Mouse (Mus musculus): Measurements from ENCODE around the gene Scp2.
A peak's percentile ranks its signal among the peaks of the same experiment; 100 is the strongest.
"Not testable (repeated sequence)": the region's sequence is repeated elsewhere in the genome, so short reads cannot be mapped to it uniquely, and the experiment has no call there.

Scp2 gene

DNA sequence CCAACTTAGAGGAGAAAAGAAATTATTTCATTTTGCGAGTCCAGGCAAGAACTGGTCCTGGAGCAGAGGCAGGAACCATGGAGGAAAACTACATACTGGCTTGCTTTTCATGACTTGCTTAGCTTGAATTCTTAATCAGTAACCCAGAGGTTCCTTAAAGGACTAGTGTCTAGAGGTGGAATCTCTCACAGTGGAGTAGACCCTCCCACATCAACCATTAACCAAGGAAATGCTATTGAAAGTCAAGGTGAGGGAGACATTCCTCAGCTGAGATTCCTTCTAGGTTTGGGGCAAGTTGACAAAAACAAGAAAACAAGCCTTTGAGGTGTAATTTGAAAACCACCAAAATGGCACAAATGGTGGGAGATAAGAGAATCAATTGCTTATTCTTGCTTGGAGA, at the start of gene Scp2:
Gene Scp2, minus strand, starts transcription at position 119 of the 400 bp plus-strand sequence.
- DNase-seq: no peak

- DNase-seq: no peak
Observed at GRCm38 (mm10) chr4:108192821-108193323, 48.1 kb upstream of the Scp2 start.

DNA sequence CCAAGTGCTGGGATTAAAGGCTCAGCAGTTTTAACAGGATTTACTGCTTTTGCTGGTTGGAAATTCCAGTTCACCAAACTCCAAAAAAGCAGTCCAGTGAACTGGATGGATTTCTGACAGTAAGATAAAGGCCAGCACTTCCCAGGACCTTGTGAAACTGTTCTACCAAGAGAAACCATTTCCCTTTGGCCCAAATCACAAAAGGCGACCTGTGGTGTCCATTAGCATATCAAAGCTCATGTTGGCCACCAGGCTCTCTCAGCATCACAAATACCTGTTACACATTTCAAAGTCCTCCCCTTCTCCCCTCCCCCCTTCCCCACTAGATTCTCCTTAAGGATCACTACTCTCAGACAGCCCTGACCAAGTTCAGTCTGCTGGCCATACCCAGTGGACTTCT, 37.5 kb upstream of the Scp2 start:
- no peak for DNase-seq

- DNase-seq: no peak
Observed at GRCm38 (mm10) chr4:108168056-108168455, 23.3 kb upstream of the Scp2 start.

DNA sequence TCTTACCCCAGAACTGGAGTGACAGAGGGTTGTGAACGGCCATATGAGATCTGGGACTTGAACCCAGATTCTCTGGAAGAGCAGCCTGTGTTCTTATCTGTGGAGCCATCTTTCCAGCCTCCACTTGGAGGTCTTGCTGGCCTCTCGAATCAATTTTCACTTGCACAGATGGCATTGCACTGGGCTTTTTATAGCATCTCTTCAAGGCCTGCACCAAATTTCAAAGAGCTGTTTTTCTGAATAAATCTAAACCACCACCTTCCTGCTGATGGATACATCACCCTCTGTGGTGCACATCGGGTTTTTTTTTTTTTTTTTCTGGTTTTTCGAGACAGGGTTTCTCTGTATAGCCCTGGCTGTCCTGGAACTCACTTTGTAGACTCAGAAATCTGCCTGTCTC, 22.1 kb upstream of the Scp2 start:
- no peak for DNase-seq

- peak in 1 of 2 experiments; percentile 5 for DNase-seq
Observed at GRCm38 (mm10) chr4:108165152-108165895, 20.5 kb upstream of the Scp2 start, which contains the start of gene Echdc2. Gene Echdc2, plus strand, starts transcription at chr4:108165437.

- DNase-seq: no peak
Observed at GRCm38 (mm10) chr4:108163291-108163690, 18.5 kb upstream of the Scp2 start.

GRCm38 (mm10) chr4:108161936-108162335, 17.1 kb upstream of the Scp2 start:
- DNase-seq: no peak

DNA sequence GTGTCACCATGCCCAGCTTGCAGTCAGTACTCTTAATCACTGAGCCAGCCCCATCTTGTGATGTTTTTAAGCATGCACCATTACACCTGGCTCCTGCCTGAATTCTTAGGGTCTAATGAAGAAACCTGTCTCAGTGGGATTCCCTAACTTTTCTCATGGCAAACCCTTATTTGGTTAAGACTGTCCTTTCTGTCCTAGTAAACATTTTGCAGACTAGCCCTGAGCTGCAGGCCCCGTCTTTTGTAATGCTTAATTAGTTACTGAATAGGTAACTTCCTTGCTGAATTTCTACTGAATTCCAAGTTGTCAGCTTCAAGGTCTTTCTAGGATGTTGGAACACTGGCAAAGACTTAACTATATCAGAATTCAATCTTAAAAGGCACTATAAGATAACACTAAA, 10.3 kb upstream of the Scp2 start:
- not testable (repeated sequence) for DNase-seq

GRCm38 (mm10) chr4:108145554-108145953, 756 bp upstream of the Scp2 start:
- not testable (repeated sequence) for DNase-seq

- no peak for DNase-seq
Observed at GRCm38 (mm10) chr4:108143778-108144177, 1.0 kb downstream of the Scp2 start.

GRCm38 (mm10) chr4:108143178-108143577, 1.6 kb downstream of the Scp2 start:
- DNase-seq: not testable (repeated sequence)

DNA sequence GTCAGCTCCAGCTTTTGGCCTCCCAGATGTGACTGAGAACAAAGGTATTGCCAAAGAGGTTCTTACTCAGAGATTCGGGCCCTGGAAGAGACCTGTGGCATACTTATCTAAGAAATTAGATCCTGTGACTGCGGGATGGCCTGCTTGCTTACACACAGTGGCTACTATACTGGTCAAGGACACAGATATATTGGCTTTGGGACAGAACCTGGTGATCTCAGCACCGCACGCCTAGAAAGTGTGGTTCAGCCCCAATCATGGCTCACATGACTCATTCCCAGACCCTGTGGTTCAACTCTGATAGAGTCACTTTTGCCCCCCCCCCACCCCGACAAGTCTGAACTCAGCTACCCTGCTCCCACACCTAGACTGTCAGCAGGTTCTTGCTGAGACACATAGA, 7.9 kb downstream of the Scp2 start:
- DNase-seq: no peak

DNA sequence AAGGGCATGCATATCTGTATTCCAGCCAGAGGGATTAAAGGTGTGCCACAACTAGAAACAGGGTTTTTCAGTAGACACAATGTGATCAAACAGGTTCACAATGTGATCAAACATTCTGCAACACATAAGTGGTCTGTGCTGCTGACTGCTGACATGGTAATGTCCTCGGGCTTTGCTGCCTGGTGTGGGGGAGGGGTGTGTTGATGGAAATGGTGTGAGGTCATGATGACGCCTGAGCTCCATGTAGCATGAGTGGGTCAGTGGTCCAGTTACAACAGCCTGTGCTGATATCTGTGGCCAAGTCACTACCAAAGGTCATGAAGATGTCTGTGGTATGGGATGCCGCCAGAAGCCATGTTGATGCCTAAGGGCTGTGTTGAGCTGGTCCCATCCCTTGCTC, 14.3 kb downstream of the Scp2 start:
- DNase-seq: no peak

DNA sequence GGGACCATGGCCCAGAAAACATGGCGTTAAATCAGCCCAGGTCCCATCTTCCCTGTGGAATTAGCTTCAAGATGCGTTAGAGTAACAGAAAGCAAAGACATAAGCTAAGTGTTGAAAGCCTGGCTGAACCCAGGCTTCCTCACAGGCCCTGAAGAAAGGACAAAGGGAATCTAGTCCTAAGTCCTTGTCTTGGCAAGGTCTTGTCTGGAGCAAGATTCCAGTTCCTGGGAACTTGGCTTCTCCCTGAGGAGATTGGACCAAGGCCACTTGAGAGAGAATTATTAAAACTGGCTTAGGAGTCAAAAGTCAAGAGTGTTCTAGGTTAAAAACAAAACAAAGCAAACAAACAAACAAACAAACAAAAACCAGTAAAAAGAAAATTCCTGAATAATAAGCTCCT, 16.5 kb downstream of the Scp2 start:
- no peak for DNase-seq

DNA sequence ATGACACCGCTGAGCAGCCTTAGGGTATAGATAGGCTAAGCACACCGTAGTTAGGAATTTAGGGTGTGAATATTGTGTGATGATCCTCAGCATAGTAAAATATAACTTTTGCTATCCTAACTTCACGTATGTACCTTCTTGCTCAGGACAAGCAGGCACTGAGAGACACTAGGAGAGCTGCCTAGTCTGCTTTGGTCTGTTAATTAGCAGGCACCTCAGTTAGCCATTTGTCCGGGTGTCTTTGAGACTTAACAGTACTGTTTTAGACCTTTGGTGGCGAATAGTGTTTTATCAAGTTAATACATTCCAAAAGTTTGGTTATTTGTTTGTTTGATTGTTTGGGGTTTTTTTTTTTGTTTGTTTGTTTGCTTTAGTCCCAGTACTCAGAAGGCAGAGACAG, 17.3 kb downstream of the Scp2 start:
- DNase-seq: no peak

GRCm38 (mm10) chr4:108126260-108126659, 18.5 kb downstream of the Scp2 start:
- no peak for DNase-seq

- DNase-seq: no peak
Observed at GRCm38 (mm10) chr4:108124104-108124503, 20.7 kb downstream of the Scp2 start.

DNA sequence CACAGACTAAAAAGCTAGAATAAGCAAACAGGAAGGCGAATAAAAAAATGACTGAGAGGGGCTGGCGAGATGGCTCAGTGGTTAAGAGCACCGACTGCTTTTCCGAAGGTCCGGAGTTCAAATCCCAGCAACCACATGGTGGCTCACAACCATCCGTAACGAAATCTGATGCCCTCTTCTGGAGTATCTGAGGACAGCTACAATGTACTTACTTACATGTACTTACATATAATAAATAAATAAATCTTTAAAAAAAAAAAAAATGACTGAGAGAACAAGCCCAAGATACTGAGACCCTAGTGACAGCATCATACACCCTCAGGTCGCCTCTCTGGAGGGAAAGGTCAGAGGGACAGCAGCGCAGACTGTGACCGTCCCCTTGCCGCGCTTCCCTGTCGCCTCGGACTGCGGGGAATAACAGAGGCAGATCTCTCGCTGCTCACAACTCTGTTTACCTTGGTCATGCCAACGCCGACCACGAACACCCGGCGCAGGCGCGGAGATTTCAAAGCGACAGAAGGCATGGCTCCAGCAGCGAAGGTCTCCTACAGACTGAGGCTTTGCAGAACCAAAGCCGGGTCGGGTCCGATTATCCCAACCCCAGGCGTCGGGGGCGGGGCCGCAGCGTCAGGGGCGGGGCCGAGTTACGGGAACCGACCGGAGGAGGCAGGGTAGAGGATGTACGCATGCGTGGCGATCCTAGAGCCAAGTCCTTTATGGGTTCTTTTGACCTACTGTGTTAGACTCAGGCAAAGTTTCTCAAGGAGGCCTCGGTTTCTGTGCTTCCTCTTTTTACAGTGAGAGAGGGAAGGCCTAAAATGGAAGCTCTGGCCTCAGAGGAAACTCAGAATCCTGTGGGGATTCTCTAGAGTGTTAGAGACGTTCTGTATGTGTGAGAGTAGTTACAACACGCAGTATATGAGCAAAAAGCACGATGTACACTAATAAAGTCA, 26.6 kb downstream of the Scp2 start:
- DNase-seq: peak; percentile 87 to 95

DNA sequence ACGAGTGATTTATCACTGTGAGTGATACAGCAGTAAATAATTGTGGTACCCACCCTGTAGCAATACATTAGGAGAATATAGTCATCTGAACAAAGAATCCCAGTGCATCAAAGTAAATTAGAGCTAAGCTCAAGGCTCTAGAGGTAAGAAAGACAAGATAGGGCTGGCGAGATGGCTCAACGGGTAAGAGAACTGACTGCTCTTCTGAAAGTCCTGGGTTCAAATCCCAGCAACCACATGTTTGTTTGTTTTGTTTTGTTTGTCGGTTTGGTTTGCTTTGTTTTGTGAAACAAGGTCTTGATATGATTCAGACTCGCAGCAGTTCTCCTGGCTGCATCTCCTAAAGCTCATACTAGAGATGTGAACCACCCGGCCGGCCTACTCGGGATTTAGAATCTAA, 27.3 kb downstream of the Scp2 start:
- no peak for DNase-seq

GRCm38 (mm10) chr4:108116466-108116865, 28.3 kb downstream of the Scp2 start:
- DNase-seq: no peak

- no peak for DNase-seq
Observed at GRCm38 (mm10) chr4:108110706-108111105, 34.1 kb downstream of the Scp2 start.

DNA sequence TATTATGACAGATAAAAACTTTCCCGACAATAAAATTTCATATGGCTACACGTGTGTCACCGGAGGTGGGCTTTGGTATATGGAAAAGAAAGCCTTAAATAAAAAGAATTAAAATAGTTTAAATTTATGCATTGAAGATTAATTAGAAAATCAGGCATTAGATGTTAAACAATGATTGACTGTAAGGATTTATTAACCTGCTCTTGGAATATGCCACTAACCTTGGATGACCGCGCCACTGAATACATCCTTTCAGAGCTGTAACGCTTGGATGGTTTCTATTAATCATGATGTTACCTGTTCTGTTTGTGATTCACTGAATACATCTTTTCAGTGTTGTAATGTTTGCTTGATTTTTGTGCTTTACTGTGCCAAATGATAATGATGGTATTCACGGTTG, 35.1 kb downstream of the Scp2 start:
- no peak for DNase-seq

GRCm38 (mm10) chr4:108096345-108096744, 48.5 kb downstream of the Scp2 start, which contains the start of gene Podn:
Gene Podn, minus strand, starts transcription at chr4:108096445.
- no peak for DNase-seq
